Comparison of ENCODE assay signal across 23 mouse cellular contexts in genomic region chr2:173739107-173739506, GRCm38 (mm10). TPM values are rescaled to one million over a fixed set of nuclear protein-coding genes. Genes with fewer than 3 reads are reported as not detected.
DNase-seq lines count a peak whose midpoint lies in the region; ATAC-seq and TF ChIP-seq lines count a peak whose summit lies in the region.
"Had no signal": no experiment of that assay in that cellular context is flagged by ENCODE, and none has a peak within 500 bp of the region (broad histone marks: within the 10 kb centered on the region; RNA-seq: fewer than 3 reads in every experiment).

No protein-coding gene starts in this region.

- no peak for ATAC-seq in kidney, embryonic 15.5 days (replicated peaks; ENCODE audit: low FRiP score)
- no peak for ATAC-seq in midbrain, embryonic 12.5 days (ENCODE audit: low FRiP score, low read depth)
- no peak for ATAC-seq in midbrain, postnatal 0 days (ENCODE audit: low FRiP score)
- ATAC-seq in midbrain, embryonic 15.5 days (replicated peaks), result no peak
- ATAC-seq in frontal cortex, adult (ENCODE audit: low TSS enrichment), result no peak
- no peak for ATAC-seq in intestine, embryonic 16.5 days
- ATAC-seq: forebrain, postnatal 0 days; hindbrain, embryonic 16.5 days had no signal

- H3K9ac ChIP-seq in kidney, embryonic 15.5 days, result no peak overlapping the region
- H3K9ac ChIP-seq in midbrain, embryonic 12.5 days (replicated peaks), result no peak overlapping the region
- H3K9ac ChIP-seq in midbrain, postnatal 0 days (replicated peaks; ENCODE audit: low read length, poor library complexity, severe bottlenecking), result no peak overlapping the region
- H3K9ac ChIP-seq in midbrain, embryonic 15.5 days, result no peak overlapping the region
- no peak overlapping the region for H3K9ac ChIP-seq in intestine, embryonic 16.5 days (ENCODE audit: low read depth, low read length)
- H3K9ac ChIP-seq: forebrain, postnatal 0 days had no signal

- 88% methylated on average over 7 of the region's 7 CpGs for WGBS in kidney, embryonic 15.5 days
- 92% methylated on average over 7 of the region's 7 CpGs for WGBS in midbrain, embryonic 12.5 days
- WGBS in midbrain, postnatal 0 days, result 93% methylated on average over 7 of the region's 7 CpGs
- 93% methylated on average over 7 of the region's 7 CpGs for WGBS in embryonic facial prominence, embryonic 10.5 days
- 91% methylated on average over 7 of the region's 7 CpGs for WGBS in midbrain, embryonic 15.5 days
- 81% methylated on average over 7 of the region's 7 CpGs for WGBS in intestine, embryonic 16.5 days

- H3K4me3 ChIP-seq in kidney, embryonic 15.5 days (replicated peaks), result no peak overlapping the region
- no peak overlapping the region for H3K4me3 ChIP-seq in midbrain, embryonic 12.5 days
- no peak overlapping the region for H3K4me3 ChIP-seq in midbrain, postnatal 0 days (ENCODE audit: low read depth, low read length)
- H3K4me3 ChIP-seq in embryonic facial prominence, embryonic 10.5 days, result peak overlapping the region; percentile 85; the same call in 1 of the 2 replicates
- no peak overlapping the region for H3K4me3 ChIP-seq in midbrain, embryonic 15.5 days
- H3K4me3 ChIP-seq in intestine, embryonic 16.5 days (ENCODE audit: low read length), result no peak overlapping the region

- H3K27ac ChIP-seq in kidney, embryonic 15.5 days, result no peak overlapping the region
- H3K27ac ChIP-seq in midbrain, embryonic 12.5 days (replicated peaks), result no peak overlapping the region
- H3K27ac ChIP-seq in midbrain, postnatal 0 days (ENCODE audit: low read depth, low read length), result no peak overlapping the region
- no peak overlapping the region for H3K27ac ChIP-seq in embryonic facial prominence, embryonic 10.5 days (replicated peaks)
- no peak overlapping the region for H3K27ac ChIP-seq in midbrain, embryonic 15.5 days
- H3K27ac ChIP-seq in intestine, embryonic 16.5 days (ENCODE audit: low read length), result no peak overlapping the region
- H3K27ac ChIP-seq: lung, embryonic 15.5 days had no signal

- H3K4me1 ChIP-seq in kidney, embryonic 15.5 days, result peaks cover 60% of the 10 kb centered on the region
- peaks cover 17% of the 10 kb centered on the region for H3K4me1 ChIP-seq in midbrain, embryonic 12.5 days
- H3K4me1 ChIP-seq in midbrain, postnatal 0 days (ENCODE audit: insufficient read depth, low read length), result peaks cover 13% of the 10 kb centered on the region; the same call in 1 of the 2 replicates
- H3K4me1 ChIP-seq in embryonic facial prominence, embryonic 10.5 days, result peaks cover 23% of the 10 kb centered on the region
- peaks cover 30% of the 10 kb centered on the region for H3K4me1 ChIP-seq in midbrain, embryonic 15.5 days
- H3K4me1 ChIP-seq in intestine, embryonic 16.5 days (ENCODE audit: control insufficient read depth, insufficient read depth, low read length), result peaks cover 43% of the 10 kb centered on the region

- H3K4me2 ChIP-seq in kidney, embryonic 15.5 days, result peak overlapping the region; percentile 73; the same call in 1 of the 2 replicates
- peak overlapping the region; percentile 14 for H3K4me2 ChIP-seq in midbrain, embryonic 12.5 days (replicated peaks)
- H3K4me2 ChIP-seq in midbrain, postnatal 0 days (ENCODE audit: low read depth, low read length, poor library complexity, severe bottlenecking), result no peak overlapping the region
- H3K4me2 ChIP-seq in midbrain, embryonic 15.5 days, result peak overlapping the region; percentile 7; the same call in 1 of the 2 replicates
- H3K4me2 ChIP-seq in intestine, embryonic 16.5 days (ENCODE audit: low read depth, low read length), result no peak overlapping the region

- no peaks in the 10 kb centered on the region for H3K9me3 ChIP-seq in kidney, embryonic 15.5 days (replicated peaks)
- H3K9me3 ChIP-seq in midbrain, embryonic 12.5 days, result no peaks in the 10 kb centered on the region
- no peaks in the 10 kb centered on the region for H3K9me3 ChIP-seq in midbrain, postnatal 0 days (ENCODE audit: low read length)
- H3K9me3 ChIP-seq in embryonic facial prominence, embryonic 10.5 days, result no peaks in the 10 kb centered on the region
- H3K9me3 ChIP-seq in midbrain, embryonic 15.5 days, result no peaks in the 10 kb centered on the region
- H3K9me3 ChIP-seq in intestine, embryonic 16.5 days (ENCODE audit: control insufficient read depth, low read length), result no peaks in the 10 kb centered on the region
- H3K9me3 ChIP-seq: G1E; heart, embryonic 10.5 days; lung, embryonic 15.5 days had no signal

- H3K27me3 ChIP-seq in kidney, embryonic 15.5 days, result no peaks in the 10 kb centered on the region
- no peaks in the 10 kb centered on the region for H3K27me3 ChIP-seq in midbrain, embryonic 12.5 days
- no peaks in the 10 kb centered on the region for H3K27me3 ChIP-seq in midbrain, postnatal 0 days (ENCODE audit: insufficient read depth, low read length)
- no peaks in the 10 kb centered on the region for H3K27me3 ChIP-seq in embryonic facial prominence, embryonic 10.5 days (replicated peaks; ENCODE audit: low read depth, poor library complexity, severe bottlenecking)
- H3K27me3 ChIP-seq in midbrain, embryonic 15.5 days (replicated peaks), result no peaks in the 10 kb centered on the region
- no peaks in the 10 kb centered on the region for H3K27me3 ChIP-seq in intestine, embryonic 16.5 days (replicated peaks; ENCODE audit: control insufficient read depth, insufficient read depth, low read length)
- H3K27me3 ChIP-seq: lung, embryonic 15.5 days had no signal

- DNase-seq in kidney, adult 11 months, result no peak
- no peak for DNase-seq in midbrain, postnatal 0 days (ENCODE audit: low spot score)
- DNase-seq in embryonic facial prominence, embryonic 10.5 days (ENCODE audit: low spot score), result no peak
- DNase-seq: adrenal gland, adult 8-10 months; cerebellum, adult 9-10 months; embryo, embryonic 11 days; forebrain, postnatal 0 days; gastrocnemius, postnatal 10 days; kidney, adult 8-10 months had no signal

- H3K36me3 ChIP-seq in kidney, embryonic 15.5 days, result peaks cover 16% of the 10 kb centered on the region
- H3K36me3 ChIP-seq in midbrain, embryonic 12.5 days, result peaks cover 3% of the 10 kb centered on the region; the same call in 1 of the 2 replicates
- H3K36me3 ChIP-seq in midbrain, postnatal 0 days (ENCODE audit: insufficient read depth, low read length), result no peaks in the 10 kb centered on the region
- peaks cover 21% of the 10 kb centered on the region for H3K36me3 ChIP-seq in embryonic facial prominence, embryonic 10.5 days (replicated peaks)
- no peaks in the 10 kb centered on the region for H3K36me3 ChIP-seq in midbrain, embryonic 15.5 days (replicated peaks)
- no peaks in the 10 kb centered on the region for H3K36me3 ChIP-seq in intestine, embryonic 16.5 days (ENCODE audit: control insufficient read depth, insufficient read depth, low read length)
- H3K36me3 ChIP-seq: lung, embryonic 15.5 days had no signal

- TF ChIP-seq CTCF in midbrain, postnatal 0 days (IDR thresholded peaks at IDR 0.05), result no peak

RNA-seq across cellular contexts. Expression of gene Vapb, which starts 1.8 kb away (rescaled TPM):
- 14.0 and 17.9 TPM in 2 replicates for polyA plus RNA-seq in kidney, embryonic 15.5 days (2015; fragmentation: Nextera tagmentation; extraction: Ambion mirVana)
- polyA plus RNA-seq in midbrain, embryonic 12.5 days (2016; fragmentation: Nextera tagmentation; extraction: Ambion mirVana), result 11.0 and 14.8 TPM in 2 replicates
- 36.3 and 41.6 TPM in 2 replicates for total RNA-seq in midbrain, postnatal 0 days (2014; rRNA removed)
- polyA plus RNA-seq in midbrain, postnatal 0 days (2015; fragmentation: Nextera tagmentation; extraction: Ambion mirVana), result 11.5 and 14.6 TPM in 2 replicates
- polyA plus RNA-seq in embryonic facial prominence, embryonic 10.5 days (2016; fragmentation: Nextera tagmentation; extraction: Ambion mirVana), result 8.1 and 9.8 TPM in 2 replicates
- polyA plus RNA-seq in midbrain, embryonic 15.5 days (2015; fragmentation: Nextera tagmentation; extraction: Ambion mirVana), result 10.8 and 14.3 TPM in 2 replicates
- polyA plus RNA-seq in intestine, embryonic 16.5 days (2015; fragmentation: Nextera tagmentation; extraction: Ambion mirVana), result 16.2 and 19.6 TPM in 2 replicates

RNA-seq across cellular contexts. Expression of gene 1700010B08Rik, which starts 19.9 kb away (rescaled TPM):
- polyA plus RNA-seq in kidney, embryonic 15.5 days (2015; fragmentation: Nextera tagmentation; extraction: Ambion mirVana), result not detected in 2 replicates
- not detected in 2 replicates for polyA plus RNA-seq in midbrain, embryonic 12.5 days (2016; fragmentation: Nextera tagmentation; extraction: Ambion mirVana)
- not detected in 2 replicates for total RNA-seq in midbrain, postnatal 0 days (2014; rRNA removed)
- polyA plus RNA-seq in midbrain, postnatal 0 days (2015; fragmentation: Nextera tagmentation; extraction: Ambion mirVana), result not detected in 2 replicates
- polyA plus RNA-seq in embryonic facial prominence, embryonic 10.5 days (2016; fragmentation: Nextera tagmentation; extraction: Ambion mirVana), result not detected in 2 replicates
- 0.19 TPM in 1 of 2 replicates, not detected in the other for polyA plus RNA-seq in midbrain, embryonic 15.5 days (2015; fragmentation: Nextera tagmentation; extraction: Ambion mirVana)
- polyA plus RNA-seq in intestine, embryonic 16.5 days (2015; fragmentation: Nextera tagmentation; extraction: Ambion mirVana), result not detected in 2 replicates
- total RNA-seq: forebrain, postnatal 0 days; G1E; gastrocnemius, postnatal 10 days; heart, postnatal 25 days; layer of hippocampus, postnatal 25 days; left cerebral cortex, postnatal 36 days had no signal
- polyA plus RNA-seq: forebrain, postnatal 0 days; G1E; heart, embryonic 10.5 days; hindbrain, embryonic 16.5 days; large intestine, adult 2 months; lung, embryonic 15.5 days; spleen, adult 2 months had no signal

Comparison
In these comparisons a context has a peak if more than half of its experiments do, and no peak if none do; other contexts are left out.
1. H3K4me2 ChIP-seq: peak in kidney, embryonic 15.5 days (single experiment), midbrain, embryonic 12.5 days (single experiment) and midbrain, embryonic 15.5 days (single experiment); none in midbrain, postnatal 0 days (single experiment) and intestine, embryonic 16.5 days (single experiment).